Mouse (Mus musculus) heart, embryonic 13.5 days (tissue): ENCODE data around the gene Parg. TPM values are rescaled to one million over a fixed set of nuclear protein-coding genes. Genes with fewer than 3 reads are reported as not detected.
A peak's percentile ranks its signal among the peaks of the same experiment; 100 is the strongest.
"Not testable (repeated sequence)": the region's sequence is repeated elsewhere in the genome, so short reads cannot be mapped to it uniquely, and the experiment has no call there.

Experiments used
- ATAC-seq: fragments of 200-750 bp; cut with Nextera tagmentation; 2 replicates; pipeline ENCODE4 v1.8.0; 2017; ENCODE audit warnings: moderate TSS enrichment; ENCODE audit not compliant: insufficient number of reproducible peaks, low FRiP score, low TSS enrichment; ENCODE audit errors: extremely low read depth
- H3K27ac ChIP-seq: fragments of 300-500 bp; sonication (generic); replicated peaks from 2 replicates; pipeline ENCODE4 v1.5.1; 2015; ENCODE audit warnings: moderate library complexity, mild to moderate bottlenecking, inconsistent platforms
- H3K27me3 ChIP-seq: fragments of 300-500 bp; sonication (generic); replicated peaks from 2 replicates; pipeline ENCODE4 v1.6.1; 2015; ENCODE audit warnings: mild to moderate bottlenecking, inconsistent platforms
- H3K36me3 ChIP-seq: fragments of 300-500 bp; sonication (generic); 2 replicates; pipeline ENCODE4 v1.6.1; 2015; ENCODE audit warnings: mild to moderate bottlenecking, inconsistent platforms
- H3K4me1 ChIP-seq: fragments of 300-500 bp; sonication (generic); 2 replicates; pipeline ENCODE4 v1.6.1; 2015; ENCODE audit warnings: inconsistent platforms
- H3K4me2 ChIP-seq: fragments of 300-500 bp; sonication (generic); 2 replicates; pipeline ENCODE4 v1.6.1; 2015; ENCODE audit warnings: inconsistent platforms, mild to moderate bottlenecking, moderate library complexity
- H3K4me3 ChIP-seq: fragments of 300-500 bp; sonication (generic); 2 replicates; pipeline ENCODE4 v1.5.1; 2015; ENCODE audit warnings: moderate library complexity, mild to moderate bottlenecking, inconsistent platforms
- H3K9ac ChIP-seq: fragments of 300-500 bp; sonication (generic); 2 replicates; pipeline ENCODE4 v1.6.1; 2015; ENCODE audit warnings: inconsistent platforms, mild to moderate bottlenecking, moderate library complexity
- H3K9me3 ChIP-seq: fragments of 300-500 bp; sonication (generic); 2 replicates; pipeline ENCODE4 v1.6.1; 2016; ENCODE audit warnings: inconsistent platforms
- WGBS: fragments of 180-500 bp; shearing (Covaris S2); methylation state at CpG from one replicate; pipeline ENCODE4 v1.1.7; 2015; ENCODE audit warnings: mixed read lengths; 5-methylcytosine and 5-hydroxymethylcytosine counted together
- polyA plus RNA-seq: library from polyadenylated mRNA; unstranded; fragments of >200 nt; fragmentation: Nextera tagmentation; extraction: Ambion mirVana; gene quantifications from 2 replicates; pipeline ENCODE4 v1.2.1, GENCODE M21; 2015

Gene Parg
- polyA plus RNA-seq, 1 experiment from 2014 or later: 22.3 TPM

GRCm38 (mm10) chr14:32164173-32165051, 37.3 kb upstream of the Parg start:
- Histone ChIP-seq H3K27ac (peak overlapping the region; percentile 93), H3K27me3 (no peaks in the 10 kb centered on the region), H3K9me3 (no peaks in the 10 kb centered on the region), H3K4me3 (peak overlapping the region; percentile 59), H3K36me3 (no peaks in the 10 kb centered on the region), H3K4me1 (peaks cover 85% of the 10 kb centered on the region), H3K9ac (peak overlapping the region; percentile 82; the same call in 1 of the 2 replicates), H3K4me2 (peak overlapping the region; percentile 87)
- no peak for ATAC-seq
- WGBS: 70% methylated on average over 8 of the region's 8 CpGs

GRCm38 (mm10) chr14:32165278-32166061, 36.3 kb upstream of the Parg start:
- peak overlapping the region; percentile 93 for H3K27ac ChIP-seq
- H3K4me1 ChIP-seq: peaks cover 93% of the 10 kb centered on the region
- peak; percentile 87 for ATAC-seq
- H3K4me2 ChIP-seq: peak overlapping the region; percentile 87
- H3K9me3 ChIP-seq: no peaks in the 10 kb centered on the region
- 1% methylated on average over 42 of the region's 42 CpGs for WGBS
- H3K27me3 ChIP-seq: no peaks in the 10 kb centered on the region
- H3K4me3 ChIP-seq: peak overlapping the region; percentile 59
- H3K36me3 ChIP-seq: no peaks in the 10 kb centered on the region
- peak overlapping the region; percentile 82 for H3K9ac ChIP-seq

GRCm38 (mm10) chr14:32166062-32166441, 35.7 kb upstream of the Parg start:
- Histone ChIP-seq H3K36me3 (peaks cover 4% of the 10 kb centered on the region), H3K4me1 (peaks cover 87% of the 10 kb centered on the region), H3K27me3 (no peaks in the 10 kb centered on the region), H3K9ac (peak overlapping the region; percentile 82), H3K9me3 (no peaks in the 10 kb centered on the region), H3K4me2 (peak overlapping the region; percentile 87), H3K27ac (peak overlapping the region; percentile 93), H3K4me3 (peak overlapping the region; percentile 59)
- ATAC-seq: no peak
- WGBS: 46% methylated on average over 2 of the region's 2 CpGs

GRCm38 (mm10) chr14:32166840-32167239, 34.9 kb upstream of the Parg start:
- peak overlapping the region; percentile 59 for H3K4me3 ChIP-seq
- WGBS: 62% methylated on average over 1 of the region's 1 CpGs
- ATAC-seq: no peak

GRCm38 (mm10) chr14:32167326-32167725, 34.4 kb upstream of the Parg start:
- H3K9me3 ChIP-seq: no peaks in the 10 kb centered on the region
- peaks cover 16% of the 10 kb centered on the region for H3K36me3 ChIP-seq
- H3K4me2 ChIP-seq: peak overlapping the region; percentile 87
- H3K27ac ChIP-seq: 0 out of 2 replicates have a peak overlapping the region, but pooled peaks have one; percentile 64
- peak overlapping the region; percentile 59 for H3K4me3 ChIP-seq
- peaks cover 75% of the 10 kb centered on the region for H3K4me1 ChIP-seq
- ATAC-seq: no peak
- no peak overlapping the region; the same call in 1 of the 2 replicates for H3K9ac ChIP-seq
- H3K27me3 ChIP-seq: no peaks in the 10 kb centered on the region
- WGBS: 81% methylated on average over 5 of the region's 5 CpGs

More at GRCm38 (mm10) chr14:32166840-32167239, 34.9 kb upstream of the Parg start:
- peaks cover 11% of the 10 kb centered on the region for H3K36me3 ChIP-seq
- no peaks in the 10 kb centered on the region for H3K27me3 ChIP-seq
- peak overlapping the region; percentile 82; the same call in 1 of the 2 replicates for H3K9ac ChIP-seq
- peak overlapping the region; percentile 93; the same call in 1 of the 2 replicates for H3K27ac ChIP-seq
- H3K9me3 ChIP-seq: no peaks in the 10 kb centered on the region
- H3K4me2 ChIP-seq: peak overlapping the region; percentile 87
- peaks cover 79% of the 10 kb centered on the region for H3K4me1 ChIP-seq

- Histone ChIP-seq H3K36me3 (peaks cover 30% of the 10 kb centered on the region), H3K4me2 (peak overlapping the region; percentile 87), H3K27ac (peak overlapping the region; percentile 64), H3K9ac (peak overlapping the region; percentile 54; the same call in 1 of the 2 replicates), H3K27me3 (no peaks in the 10 kb centered on the region), H3K9me3 (no peaks in the 10 kb centered on the region), H3K4me3 (peak overlapping the region; percentile 59), H3K4me1 (peaks cover 61% of the 10 kb centered on the region)
- 0 out of 2 replicates have a peak, but pooled peaks have one; percentile 14 for ATAC-seq
- 53% methylated on average over 3 of the region's 3 CpGs for WGBS
Measured at GRCm38 (mm10) chr14:32168653-32169231, 33.0 kb upstream of the Parg start.

- Histone ChIP-seq H3K9me3 (no peaks in the 10 kb centered on the region), H3K9ac (0 out of 2 replicates have a peak overlapping the region, but pooled peaks have one; percentile 24), H3K27me3 (no peaks in the 10 kb centered on the region), H3K4me3 (peak overlapping the region; percentile 17), H3K4me1 (peaks cover 47% of the 10 kb centered on the region), H3K27ac (no peak overlapping the region), H3K36me3 (peaks cover 41% of the 10 kb centered on the region), H3K4me2 (peak overlapping the region; percentile 46)
- WGBS: 71% methylated on average over 4 of the region's 4 CpGs
- no peak for ATAC-seq
Measured at GRCm38 (mm10) chr14:32170137-32170536, 31.6 kb upstream of the Parg start.

GRCm38 (mm10) chr14:32175310-32175709, 26.4 kb upstream of the Parg start:
- H3K27me3 ChIP-seq: no peaks in the 10 kb centered on the region
- peaks cover 1% of the 10 kb centered on the region; the same call in 1 of the 2 replicates for H3K4me1 ChIP-seq
- H3K9me3 ChIP-seq: no peaks in the 10 kb centered on the region
- ATAC-seq: no peak
- H3K27ac ChIP-seq: no peak overlapping the region
- H3K4me2 ChIP-seq: no peak overlapping the region
- WGBS: 82% methylated on average over 2 of the region's 2 CpGs
- H3K4me3 ChIP-seq: no peak overlapping the region
- peaks cover 67% of the 10 kb centered on the region for H3K36me3 ChIP-seq
- H3K9ac ChIP-seq: no peak overlapping the region

- not testable (repeated sequence) for H3K4me1 ChIP-seq, H3K4me3 ChIP-seq, H3K9ac ChIP-seq, ATAC-seq, H3K27me3 ChIP-seq, H3K4me2 ChIP-seq, H3K9me3 ChIP-seq, H3K27ac ChIP-seq
- peaks cover 71% of the 10 kb centered on the region for H3K36me3 ChIP-seq
- WGBS: 77% methylated on average over 5 of the region's 5 CpGs
Measured at GRCm38 (mm10) chr14:32176590-32176989, 25.2 kb upstream of the Parg start.

- 77% methylated on average over 10 of the region's 10 CpGs for WGBS
- no peak overlapping the region for H3K4me2 ChIP-seq
Measured at GRCm38 (mm10) chr14:32179393-32180195, 22.2 kb upstream of the Parg start.

More at GRCm38 (mm10) chr14:32179393-32180195, 22.2 kb upstream of the Parg start:
- Histone ChIP-seq H3K27ac (no peak overlapping the region), H3K4me1 (no peaks in the 10 kb centered on the region), H3K36me3 (peaks cover 74% of the 10 kb centered on the region), H3K27me3 (no peaks in the 10 kb centered on the region), H3K9ac (no peak overlapping the region), H3K4me3 (no peak overlapping the region), H3K9me3 (no peaks in the 10 kb centered on the region)
- ATAC-seq: no peak
